14 mouse cellular contexts compared by ENCODE assay signal in genomic region chr17:26206392-26206791, GRCm38 (mm10). TPM values are rescaled to one million over a fixed set of nuclear protein-coding genes. Genes with fewer than 3 reads are reported as not detected.
"Had no signal": no experiment of that assay in that cellular context is flagged by ENCODE, and none has a peak within 500 bp of the region (broad histone marks: within the 10 kb centered on the region; RNA-seq: fewer than 3 reads in every experiment).

No protein-coding gene starts in this region.

- H3K27ac ChIP-seq: kidney, embryonic 15.5 days; left cerebral cortex, adult 2 months; limb, embryonic 10.5 days; liver, embryonic 15.5 days; midbrain, embryonic 13.5 days; neural tube, embryonic 12.5 days; stomach, postnatal 0 days had no signal

- H3K36me3 ChIP-seq: kidney, embryonic 15.5 days; limb, embryonic 10.5 days; liver, embryonic 15.5 days; midbrain, embryonic 13.5 days; neural tube, embryonic 12.5 days had no signal

- DNase-seq: kidney, adult 2 months; kidney, postnatal 25 days; lung, adult 2 months; lung, postnatal 36 days; right cerebral cortex, postnatal 14 days had no signal

- H3K4me3 ChIP-seq: kidney, embryonic 15.5 days; left cerebral cortex, adult 2 months; limb, embryonic 10.5 days; liver, embryonic 15.5 days; midbrain, embryonic 13.5 days; neural tube, embryonic 12.5 days had no signal

RNA-seq across cellular contexts. Expression of gene Arhgdig, which starts 1.2 kb away (rescaled TPM):
- total RNA-seq: neutrophil, adult 5-6 weeks had no signal

RNA-seq across cellular contexts. Expression of gene Pdia2, which starts 7.5 kb away (rescaled TPM):
- total RNA-seq: midbrain, postnatal 0 days; neutrophil, adult 5-6 weeks had no signal
- polyA plus RNA-seq: midbrain, embryonic 13.5 days; midbrain, postnatal 0 days had no signal
